Mouse (Mus musculus) kidney, postnatal 0 days (tissue): ENCODE measurements at regions not wholly inside any gene's neighbourhood (a gene's known extent, or its start where the extent isn't known, plus 50 kb on each side); places are given as distances from the start of the nearest gene placed in this dataset.

Experiments used
- ATAC-seq: fragments of 200-750 bp; cut with Nextera tagmentation; replicated peaks from 2 replicates; pipeline ENCODE4 v1.8.0; 2017; ENCODE audit warnings: low read depth, moderate number of reproducible peaks, moderate TSS enrichment, moderate library complexity; ENCODE audit not compliant: low FRiP score
- DNase-seq: peaks from one replicate; pipeline ENCODE4 v3.0.0-alpha.2; 2016; ENCODE audit warnings: low spot score
- H3K27ac ChIP-seq: fragments of 300-500 bp; sonication (generic); 2 replicates; pipeline ENCODE4 v1.5.1; 2014; ENCODE audit warnings: mild to moderate bottlenecking
- H3K27me3 ChIP-seq: fragments of 300-500 bp; sonication (generic); 2 replicates; pipeline ENCODE4 v1.6.1; 2014; ENCODE audit warnings: low read length, mixed read lengths; ENCODE audit not compliant: insufficient read depth
- H3K36me3 ChIP-seq: fragments of 300-500 bp; sonication (generic); 2 replicates; pipeline ENCODE4 v1.6.1; 2014; ENCODE audit warnings: low read length, mixed read lengths; ENCODE audit not compliant: insufficient read depth
- H3K4me1 ChIP-seq: fragments of 300-500 bp; sonication (generic); replicated peaks from 2 replicates; pipeline ENCODE4 v1.6.1; 2014; ENCODE audit warnings: antibody characterized with exemption, low read length, mixed read lengths; ENCODE audit not compliant: insufficient read depth
- H3K4me2 ChIP-seq: fragments of 300-500 bp; sonication (generic); 2 replicates; pipeline ENCODE4 v1.6.1; 2014; ENCODE audit warnings: mild to moderate bottlenecking, low read length, moderate library complexity, mixed read lengths
- H3K4me3 ChIP-seq: fragments of 300-500 bp; sonication (generic); replicated peaks from 2 replicates; pipeline ENCODE4 v1.5.1; 2014; ENCODE audit warnings: low read depth, low read length
- H3K9ac ChIP-seq: fragments of 300-500 bp; sonication (generic); 2 replicates; pipeline ENCODE4 v1.6.1; 2014; ENCODE audit warnings: low read depth, low read length
- H3K9me3 ChIP-seq: fragments of 300-500 bp; sonication (generic); replicated peaks from 2 replicates; pipeline ENCODE4 v1.6.1; 2016; ENCODE audit warnings: low read length, inconsistent platforms, mixed read lengths
- CTCF ChIP-seq: IDR thresholded peaks from 2 replicates; pipeline ENCODE4 v1.5.1; 2016; ENCODE audit warnings: antibody characterized with exemption, low read depth, mild to moderate bottlenecking, moderate library complexity
- WGBS: fragments of 180-500 bp; shearing (Covaris S2); extraction: QIAGEN DNeasy Blood & Tissue Kit; methylation state at CpG from one replicate; pipeline ENCODE4 v1.1.7; 2014; 5-methylcytosine and 5-hydroxymethylcytosine counted together

DNA sequence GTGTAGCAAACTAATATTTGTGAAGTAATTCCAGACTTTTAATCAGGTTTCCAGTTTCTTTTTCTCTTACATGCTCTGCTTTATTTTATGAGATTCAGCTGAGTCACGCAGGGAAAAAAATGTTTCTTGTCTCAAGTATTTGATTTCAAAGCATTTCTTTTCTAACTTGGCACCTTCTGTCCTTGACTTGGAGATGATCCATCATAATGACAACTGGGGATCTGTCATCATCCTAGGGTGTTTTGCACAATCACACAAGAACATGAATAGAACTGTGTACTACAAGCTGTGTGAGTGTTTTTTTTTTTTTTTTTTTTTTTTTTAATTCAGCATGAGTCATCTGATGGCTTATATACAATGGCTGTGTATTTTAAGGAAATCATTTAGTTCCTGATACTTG, 1022.0 kb upstream of the Flrt2 start:
- no peak for TF ChIP-seq CTCF
- WGBS, result 67% methylated on average over 1 of the region's 1 CpGs
- DNase-seq (no peak), ATAC-seq (no peak)
- Histone ChIP-seq H3K36me3 (no peaks in the 10 kb centered on the region), H3K9me3 (no peaks in the 10 kb centered on the region), H3K4me3 (no peak overlapping the region), H3K27ac (no peak overlapping the region), H3K4me2 (no peak overlapping the region), H3K27me3 (no peaks in the 10 kb centered on the region), H3K9ac (no peak overlapping the region), H3K4me1 (no peaks in the 10 kb centered on the region)

DNA sequence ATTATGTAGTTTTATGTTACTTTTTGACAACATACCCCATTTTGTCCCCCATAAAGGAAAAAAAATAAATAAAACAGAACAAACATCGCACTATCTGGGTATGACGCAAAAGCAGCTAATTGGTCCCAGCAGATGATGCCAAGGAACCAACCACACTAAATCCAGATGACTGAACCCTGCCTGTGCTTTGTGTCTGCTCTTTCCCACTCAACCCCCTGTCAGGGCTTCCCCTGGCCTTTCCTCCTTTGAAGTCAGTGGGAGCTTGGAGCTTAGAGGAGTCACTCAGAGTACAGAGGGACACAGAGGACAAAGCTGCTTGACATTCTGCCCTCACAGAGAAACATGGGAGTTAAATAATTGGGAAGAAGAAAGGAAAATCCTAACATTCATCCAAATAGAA, 1017.1 kb upstream of the Flrt2 start:
- no peak for TF ChIP-seq CTCF
- Histone ChIP-seq H3K27ac (no peak overlapping the region), H3K36me3 (no peaks in the 10 kb centered on the region), H3K9me3 (no peaks in the 10 kb centered on the region), H3K4me1 (no peaks in the 10 kb centered on the region), H3K4me2 (no peak overlapping the region), H3K9ac (no peak overlapping the region), H3K27me3 (no peaks in the 10 kb centered on the region), H3K4me3 (no peak overlapping the region)
- WGBS, result 86% methylated on average over 2 of the region's 2 CpGs
- ATAC-seq (no peak), DNase-seq (peak; percentile 44)

DNA sequence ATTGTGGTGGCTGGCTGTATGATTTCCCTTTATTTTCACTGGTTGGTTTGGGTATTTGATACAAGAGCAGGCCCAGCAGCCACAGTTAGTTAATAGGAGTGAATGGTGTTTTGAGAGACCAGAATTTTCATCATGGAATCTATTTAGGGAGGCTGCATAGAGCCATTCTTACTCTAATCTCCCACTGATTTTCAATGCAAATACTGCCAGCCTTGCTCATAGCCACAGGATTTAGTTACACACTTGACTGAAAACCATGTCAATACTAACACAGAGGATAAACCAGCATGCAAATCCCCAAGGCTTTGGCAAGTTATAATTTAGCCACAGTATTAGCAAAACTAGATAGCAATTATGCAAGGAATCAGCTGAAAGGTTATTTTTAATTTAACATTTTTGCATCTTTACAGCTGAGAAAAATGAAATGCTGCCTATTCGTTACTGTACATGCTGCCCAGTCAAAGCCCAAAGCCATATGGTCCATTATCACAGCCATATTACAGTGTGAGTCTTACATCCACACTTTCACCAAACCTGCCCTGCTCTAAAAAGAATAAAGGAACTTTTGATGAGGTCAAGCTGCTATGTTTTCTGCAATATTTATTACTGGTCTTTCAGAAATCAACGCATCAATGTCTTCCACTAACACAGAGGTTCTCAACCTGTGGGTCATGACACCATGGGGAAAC, 1000.5 kb upstream of the Flrt2 start:
- no peaks in the 10 kb centered on the region for H3K4me1 ChIP-seq
- TF ChIP-seq CTCF, result no peak
- H3K4me3 ChIP-seq, result no peak overlapping the region
- H3K9me3 ChIP-seq, result no peaks in the 10 kb centered on the region
- ATAC-seq (no peak), DNase-seq (no peak)
- no peak overlapping the region for H3K9ac ChIP-seq
- H3K36me3 ChIP-seq, result no peaks in the 10 kb centered on the region
- H3K27ac ChIP-seq, result no peak overlapping the region
- H3K4me2 ChIP-seq, result no peak overlapping the region
- no peaks in the 10 kb centered on the region for H3K27me3 ChIP-seq
- 78% methylated on average over 2 of the region's 2 CpGs for WGBS

DNA sequence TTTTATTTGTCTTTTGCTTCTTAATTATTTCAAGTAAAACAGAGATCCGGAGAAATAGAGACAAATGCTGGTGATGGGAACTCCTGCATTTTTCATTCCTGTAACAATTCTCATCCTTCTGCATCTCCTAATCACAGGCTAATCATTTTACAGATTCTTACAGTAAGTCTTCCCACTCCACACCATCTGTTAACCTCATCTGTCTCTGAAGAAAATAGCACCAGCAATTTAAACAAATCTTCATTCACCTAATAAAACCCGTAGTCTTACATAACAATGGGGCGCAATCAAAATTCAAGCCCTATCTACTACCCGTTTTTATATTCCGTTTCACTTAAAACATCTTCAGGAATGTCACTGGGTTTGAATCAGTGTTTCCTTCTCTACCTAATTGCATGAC, 960.6 kb upstream of the Flrt2 start:
- H3K9me3 ChIP-seq, result no peaks in the 10 kb centered on the region
- no peak overlapping the region for H3K27ac ChIP-seq
- 79% methylated on average over 5 of the region's 5 CpGs for WGBS
- H3K4me1 ChIP-seq, result no peaks in the 10 kb centered on the region
- no peak overlapping the region for H3K4me3 ChIP-seq
- ATAC-seq (no peak), DNase-seq (no peak)
- no peaks in the 10 kb centered on the region for H3K27me3 ChIP-seq
- H3K4me2 ChIP-seq, result no peak overlapping the region
- H3K36me3 ChIP-seq, result no peaks in the 10 kb centered on the region
- no peak overlapping the region for H3K9ac ChIP-seq
- no peak for TF ChIP-seq CTCF

DNA sequence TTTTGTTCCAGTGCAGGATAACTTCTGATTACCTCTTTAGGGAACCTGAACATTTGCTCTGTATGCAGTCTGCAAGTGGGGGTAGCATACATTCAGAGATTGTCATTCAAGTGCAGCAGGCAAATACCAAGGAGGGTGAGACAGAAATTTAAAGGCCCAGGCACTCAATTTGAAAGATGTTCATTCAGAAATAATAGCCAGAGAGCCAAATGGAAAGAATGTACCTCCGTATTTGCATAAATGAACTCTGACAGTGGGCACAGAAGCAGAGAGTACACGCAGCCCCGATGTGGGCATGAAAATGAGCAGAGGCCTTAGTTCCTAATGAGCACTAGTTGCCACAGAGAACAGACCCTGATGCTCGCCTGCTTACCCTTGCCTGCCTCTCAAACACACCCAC, 958.8 kb upstream of the Flrt2 start:
- Histone ChIP-seq H3K27me3 (no peaks in the 10 kb centered on the region), H3K9me3 (no peaks in the 10 kb centered on the region), H3K4me3 (no peak overlapping the region), H3K4me2 (no peak overlapping the region), H3K9ac (no peak overlapping the region), H3K36me3 (no peaks in the 10 kb centered on the region), H3K27ac (no peak overlapping the region), H3K4me1 (no peaks in the 10 kb centered on the region)
- ATAC-seq (no peak), DNase-seq (no peak)
- WGBS, result 70% methylated on average over 4 of the region's 4 CpGs
- TF ChIP-seq CTCF, result no peak

DNA sequence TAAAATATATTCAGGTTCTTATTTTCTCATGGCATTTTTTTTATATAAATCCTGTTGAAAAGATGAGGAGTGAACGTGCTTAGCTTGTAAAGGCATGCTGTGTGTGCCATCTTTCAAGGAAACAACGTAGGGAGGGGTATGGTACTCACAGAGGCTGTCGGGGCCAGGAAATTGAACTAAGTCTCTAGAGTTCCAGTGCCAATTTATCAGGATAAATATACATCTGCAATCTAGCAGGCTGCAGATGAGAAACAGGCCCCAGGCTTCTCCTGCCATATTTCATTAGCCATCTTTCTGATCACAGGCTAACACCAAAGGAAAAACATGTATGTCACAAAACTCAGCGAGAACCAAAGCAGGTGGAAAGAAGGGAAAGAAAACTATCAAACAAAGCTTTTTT, 954.8 kb upstream of the Flrt2 start:
- H3K27ac ChIP-seq, result no peak overlapping the region
- H3K9ac ChIP-seq, result no peak overlapping the region
- TF ChIP-seq CTCF, result no peak
- 82% methylated on average over 4 of the region's 4 CpGs for WGBS
- no peaks in the 10 kb centered on the region for H3K36me3 ChIP-seq
- no peak for DNase-seq
- no peak overlapping the region for H3K4me2 ChIP-seq
- no peak for ATAC-seq
- H3K9me3 ChIP-seq, result no peaks in the 10 kb centered on the region
- H3K27me3 ChIP-seq, result no peaks in the 10 kb centered on the region
- H3K4me1 ChIP-seq, result no peaks in the 10 kb centered on the region
- H3K4me3 ChIP-seq, result no peak overlapping the region
